Mouse (Mus musculus): Measurements from ENCODE around the gene Ddit4. TPM values are rescaled to one million over a fixed set of nuclear protein-coding genes. Genes with fewer than 3 reads are reported as not detected.

Ddit4 gene
- total and polyA plus RNA-seq, 3 experiments = 39.5 to 136 (median 50.6) TPM

DNA sequence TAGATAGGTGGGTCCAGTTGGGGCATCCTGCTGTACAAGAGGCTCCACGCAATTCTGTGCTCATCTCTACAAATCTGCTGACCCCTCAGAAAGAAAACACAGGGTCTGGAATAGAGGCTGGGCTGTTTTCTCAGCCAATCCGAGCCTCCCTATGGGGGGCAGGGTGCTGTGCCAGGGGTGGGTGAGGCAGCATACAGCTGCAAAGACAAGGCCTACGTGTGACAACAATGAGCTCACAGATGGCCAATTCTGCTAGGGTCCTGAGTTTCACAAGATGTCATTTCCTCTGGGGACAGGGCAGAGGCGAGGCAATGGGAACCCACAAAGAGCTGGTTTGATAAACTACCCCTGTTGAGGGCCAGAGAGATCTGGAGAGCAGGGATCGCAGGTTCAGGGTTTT is 6.8 kb upstream of the Ddit4 start:
- in situ Hi-C loops (cut with MboI; ENCODE audit: low pct_ligation_motif_present, low pct_unique_long_range_greater_than_20kb, low sequenced_read_pairs) = no loop called here
- H3K4me2 ChIP-seq (ENCODE audit: insufficient read depth, low read depth, poor library complexity, severe bottlenecking) = no peak overlapping the region
- 0 out of 2 replicates have a peak, but pooled peaks have one; percentile 46 for TF ChIP-seq BHLHE40 (IDR thresholded peaks at IDR 0.05; ENCODE audit: low read depth, low read length)
- TF ChIP-seq MAX (IDR thresholded peaks at IDR 0.05; ENCODE audit: low read length) = no peak
- TF ChIP-seq MEF2A (IDR thresholded peaks at IDR 0.05; ENCODE audit: borderline replicate concordance, low read depth, low read length) = 0 out of 2 replicates have a peak, but pooled peaks have one; percentile 12
- TF ChIP-seq POLR2AphosphoS2 (IDR thresholded peaks at IDR 0.05; ENCODE audit: low read depth, low read length) = no peak
- 0 out of 2 replicates have a peak, but pooled peaks have one; percentile 22 for TF ChIP-seq MAZ (IDR thresholded peaks at IDR 0.05; ENCODE audit: low read depth, low read length)
- no peak for TF ChIP-seq PAX5 (IDR thresholded peaks at IDR 0.05; ENCODE audit: low read length)
- TF ChIP-seq EP300 (IDR thresholded peaks at IDR 0.05; ENCODE audit: low read length) = peak; percentile 44
- no peak for TF ChIP-seq USF2 (conservative IDR thresholded peaks at IDR 0.05; ENCODE audit: low read depth, low read length)
- peak; percentile 44; the same call in 1 of the 2 replicates for TF ChIP-seq CHD2 (IDR thresholded peaks at IDR 0.05; ENCODE audit: low read length)
- TF ChIP-seq CHD1 (IDR thresholded peaks at IDR 0.05; ENCODE audit: low read depth, low read length) = no peak
- TF ChIP-seq HCFC1 (IDR thresholded peaks at IDR 0.05; ENCODE audit: low read depth, low read length) = 0 out of 2 replicates have a peak, but pooled peaks have one; percentile 12
- no peak for TF ChIP-seq E2F4 (IDR thresholded peaks at IDR 0.05; ENCODE audit: insufficient replicate concordance, low read depth, low read length)
- no peak for TF ChIP-seq CTCF (conservative IDR thresholded peaks at IDR 0.05 in 1 of 2, IDR thresholded peaks at IDR 0.05 in 1 of 2; ENCODE audit: low read depth in 2 of 2, low read length in 2 of 2)
- no peak for TF ChIP-seq RCOR1 (conservative IDR thresholded peaks at IDR 0.05; ENCODE audit: low read depth, low read length)
- no peak for TF ChIP-seq MAFK (IDR thresholded peaks at IDR 0.05; ENCODE audit: insufficient replicate concordance, low read length)
- no peak for TF ChIP-seq NELFE (IDR thresholded peaks at IDR 0.05; ENCODE audit: low read depth, low read length)
- TF ChIP-seq SIN3A (IDR thresholded peaks at IDR 0.05; ENCODE audit: low read length) = no peak
- peak; percentile 75 for TF ChIP-seq ETS1 (conservative IDR thresholded peaks at IDR 0.05; ENCODE audit: low read depth, low read length)
- TF ChIP-seq ZNF384 (IDR thresholded peaks at IDR 0.05; ENCODE audit: low read depth, low read length) = no peak
- TF ChIP-seq TCF12 (IDR thresholded peaks at IDR 0.05; ENCODE audit: low read depth, low read length) = 0 out of 2 replicates have a peak, but pooled peaks have one; percentile 61
- TF ChIP-seq MYC (IDR thresholded peaks at IDR 0.05; ENCODE audit: low read depth, low read length) = no peak
- 0 out of 2 replicates have a peak, but pooled peaks have one; percentile 17 for TF ChIP-seq IRF4 (IDR thresholded peaks at IDR 0.05; ENCODE audit: low read depth, low read length)
- H3K4me1 ChIP-seq (ENCODE audit: control insufficient read depth in 1 of 2, insufficient read depth in 2 of 2) = peaks cover 12 to 25% of the 10 kb centered on the region in 2 experiments
- no peaks in the 10 kb centered on the region for H3K36me3 ChIP-seq (replicated peaks in 1 of 2; ENCODE audit: control insufficient read depth in 1 of 2, insufficient read depth in 1 of 2, low read length in 1 of 2)
- H3K9ac ChIP-seq (ENCODE audit: insufficient read depth, low read depth) = no peak overlapping the region
- no peaks in the 10 kb centered on the region for H3K79me2 ChIP-seq (replicated peaks; ENCODE audit: control insufficient read depth, extremely low read depth, insufficient read depth, poor library complexity, severe bottlenecking)
- no peak for DNase-seq (ENCODE audit: extremely low read depth)
- no peak overlapping the region for H3K4me3 ChIP-seq (replicated peaks in 1 of 3; ENCODE audit: low read depth in 2 of 3, low read length in 2 of 3, poor library complexity in 1 of 3)
- no peaks in the 10 kb centered on the region for H3K27me3 ChIP-seq (replicated peaks)
- no peak overlapping the region for H3K27ac ChIP-seq (ENCODE audit: insufficient read depth, low read depth)
- dilution Hi-C loops (cut with MboI; ENCODE audit: extremely low pct_ligation_motif_present, extremely low pct_unique_long_range_greater_than_20kb, low sequenced_read_pairs) = no loop called here
- no peaks in the 10 kb centered on the region for H3K9me3 ChIP-seq (replicated peaks; ENCODE audit: low read length)
